Mouse (Mus musculus): ENCODE measurements around the gene Igf2bp1. TPM values are rescaled to one million over a fixed set of nuclear protein-coding genes. Genes with fewer than 3 reads are reported as not detected.
A peak's percentile ranks its signal among the peaks of the same experiment; 100 is the strongest.

Igf2bp1 gene
- total and polyA plus RNA-seq, 2 experiments from 2014 or later: 3.5 to 4.1 TPM

DNA sequence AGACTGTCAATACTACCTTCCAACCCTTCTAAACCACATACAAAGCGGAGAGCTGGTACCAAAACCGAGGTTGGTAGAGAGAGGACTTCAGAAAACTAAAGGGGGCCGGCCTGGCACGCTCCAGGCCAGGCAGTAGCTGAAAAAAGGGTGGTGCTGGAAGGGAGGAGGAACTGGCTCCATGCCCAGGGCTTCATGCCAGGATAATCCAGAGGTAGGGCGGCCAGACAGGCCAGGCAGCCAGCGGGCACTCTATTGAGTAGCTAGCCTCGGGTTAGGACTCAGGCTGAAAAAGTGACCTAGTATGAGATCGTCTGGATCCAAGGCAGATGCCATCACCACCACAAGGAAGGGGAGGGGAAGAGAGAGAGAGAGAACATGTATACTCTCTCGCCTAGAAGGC lies 17.2 kb downstream of the Igf2bp1 start:
- H3K4me2 ChIP-seq (ENCODE audit: low read depth, low read length): no peak overlapping the region
- H3K36me3 ChIP-seq (ENCODE audit: insufficient read depth, low read length): no peaks in the 10 kb centered on the region
- DNase-seq (ENCODE audit: low spot score) (peak; percentile 73), ATAC-seq (0 out of 2 replicates have a peak, but pooled peaks have one; percentile 24)
- H3K9me3 ChIP-seq (ENCODE audit: low read length): no peaks in the 10 kb centered on the region
- H3K4me3 ChIP-seq (ENCODE audit: low read length): no peak overlapping the region
- H3K27me3 ChIP-seq (ENCODE audit: insufficient read depth, low read length): no peaks in the 10 kb centered on the region
- no peak for TF ChIP-seq CTCF (IDR thresholded peaks at IDR 0.05; ENCODE audit: low read depth)
- 31% methylated on average over 9 of the region's 9 CpGs for WGBS
- no peak overlapping the region for H3K9ac ChIP-seq (replicated peaks; ENCODE audit: low read length)
- H3K4me1 ChIP-seq (ENCODE audit: insufficient read depth, low read length): peaks cover 13% of the 10 kb centered on the region; the same call in 1 of the 2 replicates
- no peak overlapping the region for H3K27ac ChIP-seq

GRCm38 (mm10) chr11:95987854-95988447 lies 17.8 kb downstream of the Igf2bp1 start:
- DNase-seq (ENCODE audit: low spot score) (no peak), ATAC-seq (no peak)
- no peak overlapping the region for H3K4me3 ChIP-seq (ENCODE audit: low read length)
- H3K27ac ChIP-seq: no peak overlapping the region
- H3K4me2 ChIP-seq (ENCODE audit: low read depth, low read length): no peak overlapping the region
- no peak overlapping the region for H3K9ac ChIP-seq (replicated peaks; ENCODE audit: low read length)
- no peaks in the 10 kb centered on the region for H3K36me3 ChIP-seq (ENCODE audit: insufficient read depth, low read length)
- H3K9me3 ChIP-seq (ENCODE audit: low read length): no peaks in the 10 kb centered on the region
- WGBS: 66% methylated on average over 6 of the region's 6 CpGs
- H3K4me1 ChIP-seq (ENCODE audit: insufficient read depth, low read length): peaks cover 13% of the 10 kb centered on the region; the same call in 1 of the 2 replicates
- no peaks in the 10 kb centered on the region for H3K27me3 ChIP-seq (ENCODE audit: insufficient read depth, low read length)
- no peak for TF ChIP-seq CTCF (IDR thresholded peaks at IDR 0.05; ENCODE audit: low read depth)

GRCm38 (mm10) chr11:95982475-95982874 lies 23.3 kb downstream of the Igf2bp1 start:
- no peak for DNase-seq (ENCODE audit: low spot score)
- WGBS: 35% methylated on average over 1 of the region's 1 CpGs
- H3K27me3 ChIP-seq (ENCODE audit: insufficient read depth, low read length): no peaks in the 10 kb centered on the region
- H3K4me3 ChIP-seq (ENCODE audit: low read length): no peak overlapping the region
- no peak for TF ChIP-seq CTCF (IDR thresholded peaks at IDR 0.05; ENCODE audit: low read depth)
- no peaks in the 10 kb centered on the region for H3K9me3 ChIP-seq (ENCODE audit: low read length)
- ATAC-seq: no peak
- H3K27ac ChIP-seq: no peak overlapping the region
- no peak overlapping the region for H3K9ac ChIP-seq (replicated peaks; ENCODE audit: low read length)
- H3K4me2 ChIP-seq (ENCODE audit: low read depth, low read length): no peak overlapping the region
- H3K36me3 ChIP-seq (ENCODE audit: insufficient read depth, low read length): no peaks in the 10 kb centered on the region
- H3K4me1 ChIP-seq (ENCODE audit: insufficient read depth, low read length): no peaks in the 10 kb centered on the region

DNA sequence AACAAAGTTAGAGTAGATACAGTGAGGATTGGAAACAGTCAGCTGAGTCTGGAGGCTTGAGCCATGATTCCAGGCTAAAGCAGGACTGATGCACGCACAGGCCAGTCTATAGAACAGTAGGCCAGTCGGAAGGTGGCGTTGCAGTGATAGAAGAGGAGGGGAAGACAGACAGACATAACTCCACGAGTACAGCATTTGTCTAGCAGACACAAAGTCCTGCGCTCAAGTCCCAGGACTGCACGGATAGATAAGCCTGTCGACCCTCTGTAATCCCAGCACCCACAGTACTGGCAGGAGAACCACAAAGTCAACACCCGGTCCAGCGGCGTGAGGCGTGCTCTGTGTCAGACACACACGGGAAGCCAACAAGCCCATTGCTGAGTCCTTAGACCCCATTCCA lies 23.9 kb downstream of the Igf2bp1 start:
- TF ChIP-seq CTCF (IDR thresholded peaks at IDR 0.05; ENCODE audit: low read depth): no peak
- DNase-seq (ENCODE audit: low spot score): no peak
- no peak overlapping the region for H3K4me3 ChIP-seq (ENCODE audit: low read length)
- ATAC-seq: no peak
- 86% methylated on average over 12 of the region's 12 CpGs for WGBS
- H3K9ac ChIP-seq (replicated peaks; ENCODE audit: low read length): no peak overlapping the region
- H3K4me2 ChIP-seq (ENCODE audit: low read depth, low read length): no peak overlapping the region
- H3K27me3 ChIP-seq (ENCODE audit: insufficient read depth, low read length): no peaks in the 10 kb centered on the region
- H3K4me1 ChIP-seq (ENCODE audit: insufficient read depth, low read length): no peaks in the 10 kb centered on the region
- no peaks in the 10 kb centered on the region for H3K36me3 ChIP-seq (ENCODE audit: insufficient read depth, low read length)
- no peak overlapping the region for H3K27ac ChIP-seq
- no peaks in the 10 kb centered on the region for H3K9me3 ChIP-seq (ENCODE audit: low read length)

- peak; percentile 77 for TF ChIP-seq CTCF (IDR thresholded peaks at IDR 0.05; ENCODE audit: low read depth)
- no peak overlapping the region for H3K4me2 ChIP-seq (ENCODE audit: low read depth, low read length)
- ATAC-seq (peak; percentile 32; the same call in 1 of the 2 replicates), DNase-seq (ENCODE audit: low spot score) (no peak)
- no peaks in the 10 kb centered on the region for H3K9me3 ChIP-seq (ENCODE audit: low read length)
- H3K27me3 ChIP-seq (ENCODE audit: insufficient read depth, low read length): no peaks in the 10 kb centered on the region
- no peaks in the 10 kb centered on the region for H3K36me3 ChIP-seq (ENCODE audit: insufficient read depth, low read length)
- no peak overlapping the region for H3K27ac ChIP-seq
- no peak overlapping the region for H3K9ac ChIP-seq (replicated peaks; ENCODE audit: low read length)
- 71% methylated on average over 8 of the region's 8 CpGs for WGBS
- no peak overlapping the region for H3K4me3 ChIP-seq (ENCODE audit: low read length)
- H3K4me1 ChIP-seq (ENCODE audit: insufficient read depth, low read length): no peaks in the 10 kb centered on the region
Measured at GRCm38 (mm10) chr11:95980762-95981418, 24.9 kb downstream of the Igf2bp1 start.

GRCm38 (mm10) chr11:95978487-95978886 lies 27.3 kb downstream of the Igf2bp1 start:
- H3K9ac ChIP-seq (replicated peaks; ENCODE audit: low read length): no peak overlapping the region
- DNase-seq (ENCODE audit: low spot score) (no peak), ATAC-seq (no peak)
- H3K27me3 ChIP-seq (ENCODE audit: insufficient read depth, low read length): no peaks in the 10 kb centered on the region
- WGBS: 91% methylated on average over 3 of the region's 3 CpGs
- H3K27ac ChIP-seq: no peak overlapping the region
- no peak overlapping the region for H3K4me2 ChIP-seq (ENCODE audit: low read depth, low read length)
- H3K9me3 ChIP-seq (ENCODE audit: low read length): no peaks in the 10 kb centered on the region
- H3K4me3 ChIP-seq (ENCODE audit: low read length): no peak overlapping the region
- peak; percentile 23; the same call in 1 of the 2 replicates for TF ChIP-seq CTCF (IDR thresholded peaks at IDR 0.05; ENCODE audit: low read depth)
- no peaks in the 10 kb centered on the region for H3K4me1 ChIP-seq (ENCODE audit: insufficient read depth, low read length)
- H3K36me3 ChIP-seq (ENCODE audit: insufficient read depth, low read length): no peaks in the 10 kb centered on the region

- no peak; the same call in 1 of the 2 replicates for TF ChIP-seq CTCF (IDR thresholded peaks at IDR 0.05; ENCODE audit: low read depth)
- H3K9ac ChIP-seq (replicated peaks; ENCODE audit: low read length): no peak overlapping the region
- DNase-seq (ENCODE audit: low spot score) (no peak), ATAC-seq (no peak)
- H3K4me2 ChIP-seq (ENCODE audit: low read depth, low read length): no peak overlapping the region
- no peaks in the 10 kb centered on the region for H3K4me1 ChIP-seq (ENCODE audit: insufficient read depth, low read length)
- WGBS: 92% methylated on average over 2 of the region's 2 CpGs
- H3K9me3 ChIP-seq (ENCODE audit: low read length): no peaks in the 10 kb centered on the region
- H3K27ac ChIP-seq: no peak overlapping the region
- H3K4me3 ChIP-seq (ENCODE audit: low read length): no peak overlapping the region
- no peaks in the 10 kb centered on the region for H3K27me3 ChIP-seq (ENCODE audit: insufficient read depth, low read length)
- no peaks in the 10 kb centered on the region for H3K36me3 ChIP-seq (ENCODE audit: insufficient read depth, low read length)
Measured at GRCm38 (mm10) chr11:95976290-95976689, 29.4 kb downstream of the Igf2bp1 start.

All from hindbrain, postnatal 0 days (tissue).